In the genomic region with DNA sequence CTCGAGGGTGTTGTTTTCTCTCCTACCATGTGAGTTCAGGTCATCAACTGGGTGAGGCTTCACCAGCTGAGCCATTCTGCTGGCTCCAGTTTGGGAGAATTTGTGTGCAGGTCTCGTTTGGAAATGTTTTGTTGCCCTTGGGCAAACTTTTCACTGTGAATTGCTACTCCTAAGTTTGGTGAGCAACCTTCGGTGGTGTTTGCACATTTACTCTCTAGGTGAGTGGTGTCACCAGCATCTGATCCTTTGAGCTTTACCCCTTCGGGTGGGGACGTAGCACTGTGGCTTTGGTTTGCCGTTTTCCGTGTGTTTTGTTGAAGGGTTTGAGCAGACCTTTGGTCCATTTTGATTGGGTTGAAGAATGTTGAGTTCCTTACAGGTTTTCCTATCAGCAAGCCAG, we compare ENCODE assay signal across 14 mouse cellular contexts.
"Had no signal": no experiment of that assay in that cellular context is flagged by ENCODE, and none has a peak within 500 bp of the region (broad histone marks: within the 10 kb centered on the region; RNA-seq: fewer than 3 reads in every experiment).

No protein-coding gene starts in this region.

- H3K4me2 ChIP-seq: limb, embryonic 12.5 days; limb, embryonic 15.5 days; midbrain, embryonic 11.5 days had no signal

- H3K9ac ChIP-seq: limb, embryonic 12.5 days; limb, embryonic 15.5 days had no signal

- H3K9me3 ChIP-seq: limb, embryonic 12.5 days; limb, embryonic 15.5 days had no signal

- H3K27ac ChIP-seq: limb, embryonic 12.5 days; limb, embryonic 15.5 days had no signal

- H3K27me3 ChIP-seq: limb, embryonic 12.5 days; limb, embryonic 15.5 days had no signal

- H3K4me3 ChIP-seq: limb, embryonic 12.5 days; limb, embryonic 15.5 days had no signal

- DNase-seq: kidney, adult 11 months; kidney, adult 8-10 months; kidney, postnatal 14 days; kidney, postnatal 4 days; left cerebral cortex, postnatal 4 days; lung, adult 2 months; lung, postnatal 14 days; lung, postnatal 4 days; midbrain, embryonic 14.5 days; thymus, adult 18-20 months; thymus, postnatal 4 days had no signal
